ENCODE assay signal across 8 mouse cellular contexts in the genomic region with DNA sequence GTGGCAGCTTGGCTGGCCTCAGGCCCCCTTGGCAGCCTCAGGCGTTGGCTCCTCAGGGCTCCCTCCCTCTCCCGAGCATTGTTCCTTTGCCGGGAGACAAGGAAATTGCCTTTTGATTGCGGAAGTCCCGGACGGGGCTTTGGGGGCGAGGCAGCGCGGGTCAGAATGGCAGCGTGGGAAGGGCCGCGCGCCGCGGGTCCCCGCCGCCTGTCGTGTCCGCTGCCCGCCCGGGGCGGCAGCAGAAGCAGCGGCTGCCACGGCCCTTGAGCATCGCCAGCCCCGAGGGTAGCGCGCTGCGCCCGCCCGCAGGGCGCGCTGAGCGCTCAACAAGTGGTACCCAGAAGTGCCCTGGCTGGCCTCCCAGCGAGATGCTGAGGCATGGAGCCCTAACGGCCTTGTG. TPM values are rescaled to one million over a fixed set of nuclear protein-coding genes. Genes with fewer than 3 reads are reported as not detected.
DNase-seq lines count a peak whose midpoint lies in the region; ATAC-seq and TF ChIP-seq lines count a peak whose summit lies in the region.

No protein-coding gene starts in this region.

- H3K4me3 ChIP-seq in layer of hippocampus, adult 2 months = peak overlapping the region; percentile 52
- peak overlapping the region; percentile 54 for H3K4me3 ChIP-seq in embryonic facial prominence, embryonic 13.5 days
- H3K4me3 ChIP-seq in heart, embryonic 16.5 days (ENCODE audit: low read length) = peak overlapping the region; percentile 54

- H3K4me2 ChIP-seq in embryonic facial prominence, embryonic 13.5 days = peak overlapping the region; percentile 96
- H3K4me2 ChIP-seq in heart, embryonic 16.5 days (ENCODE audit: low read depth, low read length) = peak overlapping the region; percentile 64

- peaks cover 8% of the 10 kb centered on the region for H3K4me1 ChIP-seq in embryonic facial prominence, embryonic 13.5 days
- peaks cover 3% of the 10 kb centered on the region; the same call in 1 of the 2 replicates for H3K4me1 ChIP-seq in heart, embryonic 16.5 days (ENCODE audit: control insufficient read depth, insufficient read depth, low read length)

- peak overlapping the region; percentile 70 for H3K27ac ChIP-seq in layer of hippocampus, adult 2 months
- no peak overlapping the region for H3K27ac ChIP-seq in embryonic facial prominence, embryonic 13.5 days
- peak overlapping the region; percentile 61 for H3K27ac ChIP-seq in heart, embryonic 16.5 days (ENCODE audit: low read length)

- no peak for DNase-seq in layer of hippocampus, adult 2 months (ENCODE audit: low spot score in 2 of 2)
- DNase-seq in layer of hippocampus, adult 11-12 months (ENCODE audit: low spot score) = no peak
- DNase-seq in kidney, postnatal 10 days = peak; percentile 78
- peak; percentile 80 for DNase-seq in lung, postnatal 36 days
- no peak for DNase-seq in MN1 (ENCODE audit: low spot score)
- no peak for DNase-seq in left cerebral cortex, adult 11 months (ENCODE audit: low spot score)

- H3K9me3 ChIP-seq in embryonic facial prominence, embryonic 13.5 days = no peaks in the 10 kb centered on the region
- no peaks in the 10 kb centered on the region for H3K9me3 ChIP-seq in heart, embryonic 16.5 days (replicated peaks; ENCODE audit: control insufficient read depth, low read length)

- peaks cover 46% of the 10 kb centered on the region for H3K27me3 ChIP-seq in embryonic facial prominence, embryonic 13.5 days
- peaks cover 20% of the 10 kb centered on the region for H3K27me3 ChIP-seq in heart, embryonic 16.5 days (ENCODE audit: control insufficient read depth, insufficient read depth, low read length)

- peak; percentile 17; the same call in 1 of the 2 replicates for TF ChIP-seq CTCF in layer of hippocampus, adult 2 months (conservative IDR thresholded peaks at IDR 0.05)

- no peak for ATAC-seq in embryonic facial prominence, embryonic 13.5 days (ENCODE audit: insufficient number of reproducible peaks, insufficient read depth, low FRiP score, low TSS enrichment, low read depth)
- ATAC-seq in heart, embryonic 16.5 days (replicated peaks; ENCODE audit: extremely low read depth, insufficient read depth, low FRiP score) = peak; percentile 56

- WGBS in embryonic facial prominence, embryonic 13.5 days = under 1% methylated on average over 36 of the region's 36 CpGs
- WGBS in heart, embryonic 16.5 days = under 1% methylated on average over 36 of the region's 36 CpGs

- H3K36me3 ChIP-seq in embryonic facial prominence, embryonic 13.5 days = no peaks in the 10 kb centered on the region
- H3K36me3 ChIP-seq in heart, embryonic 16.5 days (ENCODE audit: control insufficient read depth, insufficient read depth) = no peaks in the 10 kb centered on the region

- H3K9ac ChIP-seq in embryonic facial prominence, embryonic 13.5 days = peak overlapping the region; percentile 64
- peak overlapping the region; percentile 59 for H3K9ac ChIP-seq in heart, embryonic 16.5 days (ENCODE audit: low read length)

RNA-seq across cellular contexts. Expression of a gene that starts 25.9 kb away (rescaled TPM):
- total RNA-seq in layer of hippocampus, adult 2 months (2021) = 10 to 100 TPM; 15.0 to 19.7 TPM
- polyA plus RNA-seq in embryonic facial prominence, embryonic 13.5 days (2015; fragmentation: Nextera tagmentation; extraction: Ambion mirVana) = 2.7 and 2.8 TPM in 2 replicates
- 5.4 and 8.2 TPM in 2 replicates for polyA plus RNA-seq in heart, embryonic 16.5 days (2015; fragmentation: Nextera tagmentation; extraction: Ambion mirVana)

Comparison
In these comparisons a context has a peak if more than half of its experiments do, and no peak if none do; other contexts are left out.
1. DNase-seq: peak in kidney, postnatal 10 days (single experiment) and lung, postnatal 36 days (single experiment); none in layer of hippocampus, adult 2 months (0 of 2), layer of hippocampus, adult 11-12 months (single experiment), MN1 (single experiment) and left cerebral cortex, adult 11 months (single experiment).
2. Peak in every context shown above with its lines, with median percentiles within 50 percentile points of each other: H3K4me3 ChIP-seq.